Mouse (Mus musculus) intestine, embryonic 14.5 days (tissue): ENCODE measurements around the gene Pwwp2b. TPM values are rescaled to one million over a fixed set of nuclear protein-coding genes. Genes with fewer than 3 reads are reported as not detected.

Experiments used
- ATAC-seq: fragments of 200-750 bp; cut with Nextera tagmentation; replicated peaks from 2 replicates; pipeline ENCODE4 v1.8.0; 2017; ENCODE audit warnings: low read depth, moderate number of reproducible peaks, moderate TSS enrichment, moderate library complexity; ENCODE audit not compliant: low FRiP score, low TSS enrichment
- DNase-seq: peaks from one replicate; pipeline ENCODE4 v3.0.0-alpha.2; 2018; ENCODE audit warnings: low spot score
- H3K27ac ChIP-seq: fragments of 300-500 bp; sonication (generic); 2 replicates; pipeline ENCODE4 v1.5.1; 2014; ENCODE audit warnings: low read depth, mild to moderate bottlenecking, control low read depth
- H3K27me3 ChIP-seq: fragments of 300-500 bp; sonication (generic); replicated peaks from 2 replicates; pipeline ENCODE4 v1.6.1; 2014; ENCODE audit warnings: low read length, control low read depth; ENCODE audit not compliant: control insufficient read depth, insufficient read depth
- H3K36me3 ChIP-seq: fragments of 300-500 bp; sonication (generic); 2 replicates; pipeline ENCODE4 v1.6.1; 2014; ENCODE audit warnings: low read length, control low read depth; ENCODE audit not compliant: control insufficient read depth, insufficient read depth
- H3K4me1 ChIP-seq: fragments of 300-500 bp; sonication (generic); replicated peaks from 2 replicates; pipeline ENCODE4 v1.6.1; 2014; ENCODE audit warnings: low read length, control low read depth, mixed read lengths; ENCODE audit not compliant: control insufficient read depth, insufficient read depth
- H3K4me2 ChIP-seq: fragments of 300-500 bp; sonication (generic); 2 replicates; pipeline ENCODE4 v1.6.1; 2014; ENCODE audit warnings: low read length
- H3K4me3 ChIP-seq: fragments of 300-500 bp; sonication (generic); 2 replicates; pipeline ENCODE4 v1.5.1; 2014; ENCODE audit warnings: low read depth, low read length, control low read depth, mixed read lengths
- H3K9ac ChIP-seq: fragments of 300-500 bp; sonication (generic); 2 replicates; pipeline ENCODE4 v1.6.1; 2014; ENCODE audit warnings: mild to moderate bottlenecking, low read length
- H3K9me3 ChIP-seq: fragments of 300-500 bp; sonication (generic); 2 replicates; pipeline ENCODE4 v1.6.1; 2016; ENCODE audit warnings: low read length, control low read depth; ENCODE audit not compliant: control insufficient read depth
- WGBS: fragments of 180-500 bp; shearing (Covaris S2); extraction: QIAGEN DNeasy Blood & Tissue Kit; methylation state at CpG from one replicate; pipeline ENCODE4 v1.1.7; 2014; 5-methylcytosine and 5-hydroxymethylcytosine counted together
- polyA plus RNA-seq: library from polyadenylated mRNA; unstranded; fragments of >200 nt; fragmentation: Nextera tagmentation; extraction: Ambion mirVana; gene quantifications from 2 replicates; pipeline ENCODE4 v1.2.1, GENCODE M21; 2014

Pwwp2b gene
- polyA plus RNA-seq, 1 experiment from 2014 or later = 17.3 TPM

- Histone ChIP-seq H3K9ac (no peak overlapping the region), H3K27ac (0 out of 2 replicates have a peak overlapping the region, but pooled peaks have one; percentile 1), H3K4me3 (no peak overlapping the region), H3K36me3 (no peaks in the 10 kb centered on the region), H3K9me3 (no peaks in the 10 kb centered on the region), H3K4me2 (no peak overlapping the region), H3K27me3 (no peaks in the 10 kb centered on the region), H3K4me1 (no peaks in the 10 kb centered on the region)
- WGBS = 37% methylated on average over 2 of the region's 2 CpGs
- 0 out of 2 replicates have a peak, but pooled peaks have one; percentile 44 for ATAC-seq
- peak; percentile 48 for DNase-seq
Measured at GRCm38 (mm10) chr7:139220303-139220702, 28.0 kb upstream of the Pwwp2b start.

GRCm38 (mm10) chr7:139221072-139221471 is 27.2 kb upstream of the Pwwp2b start:
- Histone ChIP-seq H3K36me3 (no peaks in the 10 kb centered on the region), H3K9me3 (no peaks in the 10 kb centered on the region), H3K4me1 (no peaks in the 10 kb centered on the region), H3K4me2 (no peak overlapping the region), H3K27me3 (no peaks in the 10 kb centered on the region), H3K4me3 (no peak overlapping the region), H3K9ac (no peak overlapping the region), H3K27ac (no peak overlapping the region)
- DNase-seq = peak; percentile 48
- no peak for ATAC-seq
- WGBS = 80% methylated on average over 5 of the region's 5 CpGs

GRCm38 (mm10) chr7:139221856-139222255 is 26.4 kb upstream of the Pwwp2b start:
- Histone ChIP-seq H3K36me3 (no peaks in the 10 kb centered on the region), H3K9ac (no peak overlapping the region), H3K9me3 (no peaks in the 10 kb centered on the region), H3K4me2 (no peak overlapping the region), H3K4me1 (no peaks in the 10 kb centered on the region), H3K4me3 (no peak overlapping the region), H3K27ac (no peak overlapping the region), H3K27me3 (no peaks in the 10 kb centered on the region)
- ATAC-seq = no peak
- peak; percentile 33 for DNase-seq
- WGBS = 85% methylated on average over 2 of the region's 2 CpGs

GRCm38 (mm10) chr7:139222341-139222740 is 25.9 kb upstream of the Pwwp2b start:
- Histone ChIP-seq H3K4me3 (no peak overlapping the region), H3K4me2 (no peak overlapping the region), H3K27ac (no peak overlapping the region), H3K4me1 (no peaks in the 10 kb centered on the region), H3K9ac (no peak overlapping the region), H3K9me3 (no peaks in the 10 kb centered on the region), H3K36me3 (no peaks in the 10 kb centered on the region), H3K27me3 (no peaks in the 10 kb centered on the region)
- 82% methylated on average over 4 of the region's 4 CpGs for WGBS
- DNase-seq (peak; percentile 46), ATAC-seq (no peak)

- Histone ChIP-seq H3K4me1 (no peaks in the 10 kb centered on the region), H3K4me2 (no peak overlapping the region), H3K36me3 (no peaks in the 10 kb centered on the region), H3K4me3 (no peak overlapping the region), H3K9ac (no peak overlapping the region), H3K27me3 (no peaks in the 10 kb centered on the region), H3K27ac (no peak overlapping the region), H3K9me3 (no peaks in the 10 kb centered on the region)
- no peak for ATAC-seq
- WGBS = 87% methylated on average over 1 of the region's 1 CpGs
- peak; percentile 41 for DNase-seq
Measured at GRCm38 (mm10) chr7:139224070-139224469, 24.2 kb upstream of the Pwwp2b start.

- WGBS = 70% methylated on average over 8 of the region's 8 CpGs
- Histone ChIP-seq H3K27me3 (no peaks in the 10 kb centered on the region), H3K4me3 (no peak overlapping the region), H3K36me3 (no peaks in the 10 kb centered on the region), H3K9me3 (no peaks in the 10 kb centered on the region), H3K4me2 (no peak overlapping the region), H3K4me1 (no peaks in the 10 kb centered on the region), H3K9ac (no peak overlapping the region), H3K27ac (no peak overlapping the region)
- no peak for ATAC-seq
- peak; percentile 49 for DNase-seq
Measured at GRCm38 (mm10) chr7:139224725-139225124, 23.6 kb upstream of the Pwwp2b start.

GRCm38 (mm10) chr7:139226416-139226815 is 21.9 kb upstream of the Pwwp2b start:
- H3K4me2 ChIP-seq = no peak overlapping the region
- no peak overlapping the region for H3K4me3 ChIP-seq
- no peaks in the 10 kb centered on the region for H3K9me3 ChIP-seq
- ATAC-seq (no peak), DNase-seq (peak; percentile 42)
- 78% methylated on average over 7 of the region's 7 CpGs for WGBS
- no peaks in the 10 kb centered on the region for H3K4me1 ChIP-seq
- H3K9ac ChIP-seq = no peak overlapping the region
- H3K27me3 ChIP-seq = no peaks in the 10 kb centered on the region
- H3K36me3 ChIP-seq = no peaks in the 10 kb centered on the region
- no peak overlapping the region for H3K27ac ChIP-seq

GRCm38 (mm10) chr7:139228447-139229171 is 19.7 kb upstream of the Pwwp2b start:
- Histone ChIP-seq H3K4me1 (no peaks in the 10 kb centered on the region), H3K4me2 (no peak overlapping the region), H3K36me3 (no peaks in the 10 kb centered on the region), H3K9ac (no peak overlapping the region), H3K27me3 (no peaks in the 10 kb centered on the region), H3K4me3 (no peak overlapping the region), H3K9me3 (no peaks in the 10 kb centered on the region), H3K27ac (no peak overlapping the region)
- ATAC-seq (no peak), DNase-seq (peak; percentile 27)
- 67% methylated on average over 6 of the region's 6 CpGs for WGBS

- DNase-seq = no peak
- H3K36me3 ChIP-seq = no peaks in the 10 kb centered on the region
- H3K4me3 ChIP-seq = no peak overlapping the region
- no peak overlapping the region for H3K4me2 ChIP-seq
- no peak overlapping the region for H3K9ac ChIP-seq
- H3K9me3 ChIP-seq = no peaks in the 10 kb centered on the region
- H3K27me3 ChIP-seq = no peaks in the 10 kb centered on the region
- ATAC-seq = no peak
- 83% methylated on average over 5 of the region's 5 CpGs for WGBS
- H3K4me1 ChIP-seq = peaks cover 11% of the 10 kb centered on the region
- no peak overlapping the region for H3K27ac ChIP-seq
Measured at GRCm38 (mm10) chr7:139229837-139230236, 18.4 kb upstream of the Pwwp2b start.
